Mouse (Mus musculus) midbrain, embryonic 16.5 days (tissue): Measurements from ENCODE around the gene Zfp879. TPM values are rescaled to one million over a fixed set of nuclear protein-coding genes. Genes with fewer than 3 reads are reported as not detected.

Experiments
- ATAC-seq: fragments of 200-750 bp; cut with Nextera tagmentation; 2 replicates; pipeline ENCODE4 v1.8.0; 2017; ENCODE audit warnings: moderate TSS enrichment
- H3K27ac ChIP-seq: fragments of 300-500 bp; sonication (generic); 2 replicates; pipeline ENCODE4 v1.5.1; 2014; ENCODE audit warnings: mild to moderate bottlenecking, low read length, mixed read lengths
- H3K27me3 ChIP-seq: fragments of 300-500 bp; sonication (generic); 2 replicates; pipeline ENCODE4 v1.6.1; 2014; ENCODE audit warnings: low read depth, low read length, mixed read lengths; ENCODE audit not compliant: control insufficient read depth, insufficient read depth
- H3K36me3 ChIP-seq: fragments of 300-500 bp; sonication (generic); 2 replicates; pipeline ENCODE4 v1.6.1; 2014; ENCODE audit warnings: mild to moderate bottlenecking, low read length, moderate library complexity, mixed read lengths; ENCODE audit not compliant: control insufficient read depth, insufficient read depth
- H3K4me1 ChIP-seq: fragments of 300-500 bp; sonication (generic); 2 replicates; pipeline ENCODE4 v1.6.1; 2014; ENCODE audit warnings: mild to moderate bottlenecking, low read length, mixed read lengths; ENCODE audit not compliant: control insufficient read depth, insufficient read depth
- H3K4me2 ChIP-seq: fragments of 300-500 bp; sonication (generic); 2 replicates; pipeline ENCODE4 v1.6.1; 2014; ENCODE audit warnings: mild to moderate bottlenecking, low read length, mixed read lengths
- H3K4me3 ChIP-seq: fragments of 300-500 bp; sonication (generic); 2 replicates; pipeline ENCODE4 v1.5.1; 2014; ENCODE audit warnings: low read depth, mild to moderate bottlenecking, low read length, moderate library complexity, mixed read lengths
- H3K9ac ChIP-seq: fragments of 300-500 bp; sonication (generic); 2 replicates; pipeline ENCODE4 v1.6.1; 2014; ENCODE audit warnings: low read depth, low read length, mixed read lengths
- H3K9me3 ChIP-seq: fragments of 300-500 bp; sonication (generic); replicated peaks from 2 replicates; pipeline ENCODE4 v1.6.1; 2014; ENCODE audit warnings: mild to moderate bottlenecking, low read length, mixed read lengths; ENCODE audit not compliant: control insufficient read depth, poor library complexity, severe bottlenecking
- WGBS: fragments of 180-500 bp; shearing (Covaris S2); extraction: QIAGEN DNeasy Blood & Tissue Kit; methylation state at CpG from one replicate; pipeline ENCODE4 v1.1.7; 2014; 5-methylcytosine and 5-hydroxymethylcytosine counted together
- polyA plus RNA-seq: library from polyadenylated mRNA; unstranded; fragments of >200 nt; fragmentation: Nextera tagmentation; extraction: Ambion mirVana; gene quantifications from 2 replicates; pipeline ENCODE4 v1.2.1, GENCODE M21; 2015

Zfp879 gene
- polyA plus RNA-seq, 1 experiment from 2014 or later, result 2.3 TPM

- WGBS, result 15% methylated on average over 10 of the region's 10 CpGs
- peaks cover 49% of the 10 kb centered on the region for H3K27me3 ChIP-seq
- H3K4me2 ChIP-seq, result no peak overlapping the region
- peaks cover 11% of the 10 kb centered on the region; the same call in 1 of the 2 replicates for H3K4me1 ChIP-seq
- 0 out of 2 replicates have a peak, but pooled peaks cover 3% of the 10 kb centered on the region for H3K9me3 ChIP-seq
- H3K4me3 ChIP-seq, result no peak overlapping the region
- H3K9ac ChIP-seq, result no peak overlapping the region
- no peak for ATAC-seq
- no peaks in the 10 kb centered on the region for H3K36me3 ChIP-seq
- no peak overlapping the region for H3K27ac ChIP-seq
These were observed 8.0 kb upstream of the Zfp879 start for GRCm38 (mm10) chr11:50849310-50849709.

GRCm38 (mm10) chr11:50848520-50849137 lies 7.3 kb upstream of the Zfp879 start:
- no peak for ATAC-seq
- Histone ChIP-seq H3K27me3 (peaks cover 49% of the 10 kb centered on the region), H3K27ac (no peak overlapping the region)

GRCm38 (mm10) chr11:50847047-50847446 lies 5.7 kb upstream of the Zfp879 start:
- ATAC-seq, result no peak
- WGBS, result 81% methylated on average over 5 of the region's 5 CpGs
- Histone ChIP-seq H3K36me3 (no peaks in the 10 kb centered on the region), H3K27me3 (peaks cover 36% of the 10 kb centered on the region), H3K9ac (no peak overlapping the region), H3K4me2 (no peak overlapping the region), H3K4me1 (peaks cover 11% of the 10 kb centered on the region; the same call in 1 of the 2 replicates), H3K27ac (no peak overlapping the region), H3K4me3 (no peak overlapping the region), H3K9me3 (0 out of 2 replicates have a peak, but pooled peaks cover 3% of the 10 kb centered on the region)

More at GRCm38 (mm10) chr11:50848520-50849137, 7.3 kb upstream of the Zfp879 start:
- no peak overlapping the region for H3K4me3 ChIP-seq
- peaks cover 11% of the 10 kb centered on the region; the same call in 1 of the 2 replicates for H3K4me1 ChIP-seq
- H3K9ac ChIP-seq, result no peak overlapping the region
- no peaks in the 10 kb centered on the region for H3K36me3 ChIP-seq
- 0 out of 2 replicates have a peak, but pooled peaks cover 3% of the 10 kb centered on the region for H3K9me3 ChIP-seq
- 33% methylated on average over 3 of the region's 3 CpGs for WGBS
- H3K4me2 ChIP-seq, result no peak overlapping the region

GRCm38 (mm10) chr11:50845951-50846350 lies 4.6 kb upstream of the Zfp879 start:
- 0 out of 2 replicates have a peak, but pooled peaks cover 3% of the 10 kb centered on the region for H3K9me3 ChIP-seq
- 97% methylated on average over 3 of the region's 3 CpGs for WGBS
- H3K4me2 ChIP-seq, result no peak overlapping the region
- ATAC-seq, result no peak
- H3K4me3 ChIP-seq, result no peak overlapping the region
- H3K4me1 ChIP-seq, result peaks cover 9% of the 10 kb centered on the region
- H3K27ac ChIP-seq, result no peak overlapping the region
- peaks cover 25% of the 10 kb centered on the region for H3K27me3 ChIP-seq
- no peaks in the 10 kb centered on the region for H3K36me3 ChIP-seq
- H3K9ac ChIP-seq, result no peak overlapping the region

GRCm38 (mm10) chr11:50835727-50836126 lies 5.6 kb downstream of the Zfp879 start:
- H3K4me3 ChIP-seq, result no peak overlapping the region
- peaks cover 15% of the 10 kb centered on the region for H3K36me3 ChIP-seq
- H3K4me1 ChIP-seq, result peaks cover 4% of the 10 kb centered on the region
- peaks cover 9% of the 10 kb centered on the region; the same call in 1 of the 2 replicates for H3K9me3 ChIP-seq
- no peak for ATAC-seq
- WGBS, result 91% methylated on average over 4 of the region's 4 CpGs
- H3K27ac ChIP-seq, result no peak overlapping the region
- H3K4me2 ChIP-seq, result no peak overlapping the region
- H3K9ac ChIP-seq, result no peak overlapping the region
- no peaks in the 10 kb centered on the region for H3K27me3 ChIP-seq

- Histone ChIP-seq H3K4me2 (peak within 1 kb of the TSS; percentile 78), H3K36me3 (peaks cover 25% of the 10 kb centered on the region), H3K4me1 (peaks cover 13% of the 10 kb centered on the region), H3K9me3 (no peaks in the 10 kb centered on the region), H3K27me3 (no peaks in the 10 kb centered on the region), H3K9ac (peak within 1 kb of the TSS; percentile 75), H3K27ac (peak within 1 kb of the TSS; percentile 75), H3K4me3 (peak within 1 kb of the TSS; percentile 66)
- peak; percentile 98 for ATAC-seq
- under 1% methylated on average over 45 of the region's 45 CpGs for WGBS
These were observed 14.1 kb downstream of the Zfp879 start, which contains the start of gene Zfp354c for GRCm38 (mm10) chr11:50827010-50827953. Gene Zfp354c, minus strand, starts transcription at chr11:50827724.

- ATAC-seq, result no peak
- Histone ChIP-seq H3K4me3 (peak overlapping the region; percentile 66), H3K4me1 (peaks cover 13% of the 10 kb centered on the region), H3K9me3 (no peaks in the 10 kb centered on the region), H3K9ac (peak overlapping the region; percentile 75; the same call in 1 of the 2 replicates), H3K27ac (no peak overlapping the region; the same call in 1 of the 2 replicates), H3K27me3 (no peaks in the 10 kb centered on the region), H3K4me2 (peak overlapping the region; percentile 78), H3K36me3 (peaks cover 34% of the 10 kb centered on the region)
- 40% methylated on average over 2 of the region's 2 CpGs for WGBS
These were observed 15.1 kb downstream of the Zfp879 start for GRCm38 (mm10) chr11:50826214-50826613.

GRCm38 (mm10) chr11:50814233-50814632 lies 27.1 kb downstream of the Zfp879 start:
- no peak for ATAC-seq
- Histone ChIP-seq H3K9ac (no peak overlapping the region), H3K4me3 (no peak overlapping the region), H3K36me3 (peaks cover 89% of the 10 kb centered on the region), H3K27me3 (no peaks in the 10 kb centered on the region), H3K9me3 (peaks cover 43% of the 10 kb centered on the region), H3K4me2 (no peak overlapping the region), H3K27ac (no peak overlapping the region), H3K4me1 (no peaks in the 10 kb centered on the region)
- WGBS, result over 99% methylated on average over 4 of the region's 4 CpGs
